In genomic region chr6:148046881-148047649, GRCm38 (mm10) we compare ENCODE assay signal across 8 mouse cellular contexts. TPM values are rescaled to one million over a fixed set of nuclear protein-coding genes. Genes with fewer than 3 reads are reported as not detected.
DNase-seq lines count a peak whose midpoint lies in the region; ATAC-seq lines count a peak whose summit lies in the region.

TSS of gene Far2 (plus strand) at chr6:148047259.

- DNase-seq in layer of hippocampus, adult 11-12 months (ENCODE audit: low spot score), result peak; percentile 33
- no peak for DNase-seq in layer of hippocampus, adult 9-10 months (ENCODE audit: low spot score)
- peak; percentile 65 to 70 for DNase-seq in cerebellum, postnatal 10 days
- DNase-seq in frontal cortex, postnatal 14 days (ENCODE audit: low spot score in 2 of 2), result peak; percentile 17 to 20
- DNase-seq in layer of hippocampus, postnatal 14 days (ENCODE audit: low spot score in 2 of 2), result peak; percentile 30 to 42
- DNase-seq in ovary, adult 18-20 months (ENCODE audit: low spot score), result no peak
- DNase-seq in urinary bladder, postnatal 36 days (ENCODE audit: low spot score in 2 of 2), result no peak

- H3K27me3 ChIP-seq in midbrain, embryonic 13.5 days, result 0 out of 2 replicates have a peak, but pooled peaks cover 4% of the 10 kb centered on the region

- 2% methylated on average over 34 of the region's 34 CpGs for whole genome bisulfite sequencing in midbrain, embryonic 13.5 days

- no peaks in the 10 kb centered on the region for H3K9me3 ChIP-seq in midbrain, embryonic 13.5 days

- ATAC-seq in midbrain, embryonic 13.5 days, result peak; percentile 88

- H3K9ac ChIP-seq in midbrain, embryonic 13.5 days (replicated peaks), result peak within 1 kb of the TSS; percentile 66

- peak within 1 kb of the TSS; percentile 52 for H3K4me3 ChIP-seq in midbrain, embryonic 13.5 days (replicated peaks)

- H3K36me3 ChIP-seq in midbrain, embryonic 13.5 days, result no peaks in the 10 kb centered on the region

- H3K4me1 ChIP-seq in midbrain, embryonic 13.5 days (replicated peaks), result peaks cover 11% of the 10 kb centered on the region; the same call in 1 of the 2 replicates

- 0 out of 2 replicates have a peak within 1 kb of the TSS, but pooled peaks have one; percentile 9 for H3K27ac ChIP-seq in midbrain, embryonic 13.5 days

- H3K4me2 ChIP-seq in midbrain, embryonic 13.5 days (replicated peaks), result peak within 1 kb of the TSS; percentile 75

RNA-seq across cellular contexts. Expression of gene Far2, which starts in this region (rescaled TPM):
- 10 to 100 TPM; 19.5 to 21.7 TPM for total RNA-seq in layer of hippocampus, postnatal 14 days (2021)
- 8.0 and 9.1 TPM in 2 replicates for polyA plus RNA-seq in midbrain, embryonic 13.5 days (2015; fragmentation: Nextera tagmentation; extraction: Ambion mirVana)

Comparison
In these comparisons a context has a peak if more than half of its experiments do, and no peak if none do; other contexts are left out.
1. DNase-seq: peak in layer of hippocampus, adult 11-12 months (single experiment), cerebellum, postnatal 10 days (2 of 2), frontal cortex, postnatal 14 days (2 of 2) and layer of hippocampus, postnatal 14 days (2 of 2); none in layer of hippocampus, adult 9-10 months (single experiment), ovary, adult 18-20 months (single experiment) and urinary bladder, postnatal 36 days (0 of 2).